Mouse (Mus musculus): ENCODE measurements around the gene Slc25a19. TPM values are rescaled to one million over a fixed set of nuclear protein-coding genes. Genes with fewer than 3 reads are reported as not detected.

Gene Slc25a19
- polyA plus RNA-seq, 1 experiment from 2014 or later = 42.1 TPM

DNA sequence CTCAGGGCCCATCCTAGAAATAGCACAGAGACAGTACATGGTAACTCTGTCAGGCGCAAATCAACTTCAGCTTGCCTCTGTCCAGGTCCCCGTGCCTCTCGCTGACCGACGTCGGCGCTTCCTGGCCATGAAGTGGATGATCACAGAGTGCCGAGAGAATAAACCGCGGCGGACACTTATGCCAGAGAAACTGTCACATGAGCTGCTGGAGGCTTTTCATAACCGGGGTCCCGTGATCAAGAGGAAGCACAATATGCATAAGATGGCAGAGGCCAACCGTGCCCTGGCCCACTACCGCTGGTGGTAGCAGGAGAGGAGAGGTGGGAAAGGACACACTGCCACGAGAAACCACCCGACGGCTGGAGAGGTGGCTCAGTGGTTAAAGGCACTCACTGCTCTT, 21.4 kb downstream of the Slc25a19 start:
- no peak for ATAC-seq (ENCODE audit: insufficient number of reproducible peaks, low FRiP score)
- Histone ChIP-seq H3K9me3 (replicated peaks) (no peaks in the 10 kb centered on the region), H3K27ac (ENCODE audit: poor library complexity, severe bottlenecking) (no peak overlapping the region), H3K36me3 (peaks cover 50% of the 10 kb centered on the region), H3K9ac (no peak overlapping the region), H3K4me1 (replicated peaks) (peaks cover 27% of the 10 kb centered on the region), H3K4me2 (no peak overlapping the region), H3K27me3 (replicated peaks) (no peaks in the 10 kb centered on the region), H3K4me3 (no peak overlapping the region)
- 91% methylated on average over 18 of the region's 18 CpGs for WGBS

- no peaks in the 10 kb centered on the region for H3K9me3 ChIP-seq (replicated peaks)
- H3K4me3 ChIP-seq = peak overlapping the region; percentile 89
- peaks cover 47% of the 10 kb centered on the region for H3K4me1 ChIP-seq (replicated peaks)
- H3K27ac ChIP-seq (ENCODE audit: poor library complexity, severe bottlenecking) = peak overlapping the region; percentile 84
- peak overlapping the region; percentile 93 for H3K9ac ChIP-seq
- whole genome bisulfite sequencing = under 1% methylated on average over 26 of the region's 26 CpGs
- H3K27me3 ChIP-seq (replicated peaks) = no peaks in the 10 kb centered on the region
- peak overlapping the region; percentile 94 for H3K4me2 ChIP-seq
- peaks cover 56% of the 10 kb centered on the region for H3K36me3 ChIP-seq
- ATAC-seq (ENCODE audit: insufficient number of reproducible peaks, low FRiP score) = peak; percentile 9; the same call in 1 of the 2 replicates
Observed at GRCm38 (mm10) chr11:115604304-115604696, 23.8 kb downstream of the Slc25a19 start.

GRCm38 (mm10) chr11:115603476-115604303, 24.4 kb downstream of the Slc25a19 start, which contains the start of the genes Mrps7 and Gga3:
Gene Mrps7, plus strand, starts transcription at chr11:115603925.
Gene Gga3, minus strand, starts transcription at chr11:115604051.
- H3K4me1 ChIP-seq (replicated peaks) = peaks cover 47% of the 10 kb centered on the region
- no peaks in the 10 kb centered on the region for H3K27me3 ChIP-seq (replicated peaks)
- peak; percentile 98 for ATAC-seq (ENCODE audit: insufficient number of reproducible peaks, low FRiP score)
- H3K27ac ChIP-seq (ENCODE audit: poor library complexity, severe bottlenecking) = peak within 1 kb of the TSS; percentile 84
- peak within 1 kb of the TSS; percentile 93 for H3K9ac ChIP-seq
- peak within 1 kb of the TSS; percentile 89 for H3K4me3 ChIP-seq
- H3K4me2 ChIP-seq = peak within 1 kb of the TSS; percentile 94
- H3K36me3 ChIP-seq = peaks cover 54% of the 10 kb centered on the region
- H3K9me3 ChIP-seq (replicated peaks) = no peaks in the 10 kb centered on the region
- under 1% methylated on average over 87 of the region's 93 CpGs for WGBS

DNA sequence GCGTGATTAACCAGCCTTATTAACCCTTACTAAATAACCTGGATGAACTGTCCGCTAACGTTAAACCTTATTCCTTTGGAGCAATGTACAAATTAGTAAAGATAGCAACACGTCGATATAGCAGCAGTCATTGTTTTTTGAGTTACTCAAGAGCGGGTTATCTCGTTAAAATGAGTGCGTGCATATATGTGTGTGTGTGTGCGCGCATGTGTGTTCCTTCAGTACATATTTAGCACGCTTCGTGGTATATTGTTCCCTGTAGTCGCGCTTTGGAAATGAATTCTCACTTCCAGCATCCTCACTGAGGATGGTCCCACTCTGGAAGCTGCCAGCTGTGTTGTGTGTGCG, 25.0 kb downstream of the Slc25a19 start:
- no peaks in the 10 kb centered on the region for H3K27me3 ChIP-seq (replicated peaks)
- 6% methylated on average over 15 of the region's 15 CpGs for WGBS
- peak overlapping the region; percentile 89 for H3K4me3 ChIP-seq
- ATAC-seq (ENCODE audit: insufficient number of reproducible peaks, low FRiP score) = no peak
- peak overlapping the region; percentile 84 for H3K27ac ChIP-seq (ENCODE audit: poor library complexity, severe bottlenecking)
- H3K9me3 ChIP-seq (replicated peaks) = no peaks in the 10 kb centered on the region
- H3K9ac ChIP-seq = peak overlapping the region; percentile 93
- peak overlapping the region; percentile 94 for H3K4me2 ChIP-seq
- peaks cover 47% of the 10 kb centered on the region for H3K4me1 ChIP-seq (replicated peaks)
- H3K36me3 ChIP-seq = peaks cover 53% of the 10 kb centered on the region

DNA sequence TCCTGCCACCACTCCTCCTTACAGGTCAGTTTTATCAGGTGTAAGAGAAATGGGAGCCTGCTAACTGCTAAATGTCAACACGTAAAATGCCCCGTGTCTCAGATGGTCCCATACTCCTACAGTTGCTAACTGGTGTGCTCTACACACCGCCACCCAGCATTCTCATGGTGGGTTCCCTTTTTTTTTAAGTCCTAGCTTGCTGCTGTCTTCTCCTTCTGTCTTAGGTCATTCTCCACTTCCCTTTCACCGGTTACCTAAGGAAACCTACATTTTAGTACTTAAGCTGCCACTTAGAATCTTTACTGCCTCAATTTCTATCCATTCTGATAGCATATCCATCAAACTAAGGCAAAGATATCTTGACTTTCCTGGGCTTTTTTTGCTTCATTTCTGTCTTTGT, 26.9 kb downstream of the Slc25a19 start:
- no peak overlapping the region for H3K4me3 ChIP-seq
- 53% methylated on average over 4 of the region's 4 CpGs for WGBS
- H3K27ac ChIP-seq (ENCODE audit: poor library complexity, severe bottlenecking) = no peak overlapping the region
- H3K36me3 ChIP-seq = peaks cover 50% of the 10 kb centered on the region
- H3K9me3 ChIP-seq (replicated peaks) = no peaks in the 10 kb centered on the region
- no peak for ATAC-seq (ENCODE audit: insufficient number of reproducible peaks, low FRiP score)
- peak overlapping the region; percentile 15; the same call in 1 of the 2 replicates for H3K4me2 ChIP-seq
- no peaks in the 10 kb centered on the region for H3K27me3 ChIP-seq (replicated peaks)
- H3K9ac ChIP-seq = no peak overlapping the region
- peaks cover 47% of the 10 kb centered on the region for H3K4me1 ChIP-seq (replicated peaks)

DNA sequence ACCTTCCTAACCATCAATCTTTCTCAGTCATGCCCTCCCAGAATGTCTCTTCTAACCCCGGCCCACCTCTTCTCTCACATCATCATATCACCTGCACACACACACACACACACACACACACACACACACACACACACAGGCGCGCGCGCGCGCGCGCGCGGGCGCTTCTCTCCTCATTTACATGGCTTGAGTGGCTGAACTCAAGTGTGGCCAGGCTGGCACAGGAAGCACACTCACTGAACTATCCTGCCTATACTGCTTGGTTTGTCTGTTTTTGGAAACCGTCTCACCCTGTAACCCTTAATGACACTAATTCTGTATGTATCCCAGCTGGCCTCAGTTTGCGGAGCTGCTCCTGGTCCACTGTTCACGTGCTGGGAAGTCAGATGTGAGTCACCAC, 27.4 kb downstream of the Slc25a19 start:
- no peaks in the 10 kb centered on the region for H3K9me3 ChIP-seq (replicated peaks)
- H3K27me3 ChIP-seq (replicated peaks) = no peaks in the 10 kb centered on the region
- H3K4me3 ChIP-seq = no peak overlapping the region
- WGBS = 85% methylated on average over 15 of the region's 15 CpGs
- ATAC-seq (ENCODE audit: insufficient number of reproducible peaks, low FRiP score) = no peak
- peak overlapping the region; percentile 15; the same call in 1 of the 2 replicates for H3K4me2 ChIP-seq
- no peak overlapping the region for H3K27ac ChIP-seq (ENCODE audit: poor library complexity, severe bottlenecking)
- H3K9ac ChIP-seq = no peak overlapping the region
- peaks cover 50% of the 10 kb centered on the region for H3K36me3 ChIP-seq
- H3K4me1 ChIP-seq (replicated peaks) = peaks cover 47% of the 10 kb centered on the region

DNA sequence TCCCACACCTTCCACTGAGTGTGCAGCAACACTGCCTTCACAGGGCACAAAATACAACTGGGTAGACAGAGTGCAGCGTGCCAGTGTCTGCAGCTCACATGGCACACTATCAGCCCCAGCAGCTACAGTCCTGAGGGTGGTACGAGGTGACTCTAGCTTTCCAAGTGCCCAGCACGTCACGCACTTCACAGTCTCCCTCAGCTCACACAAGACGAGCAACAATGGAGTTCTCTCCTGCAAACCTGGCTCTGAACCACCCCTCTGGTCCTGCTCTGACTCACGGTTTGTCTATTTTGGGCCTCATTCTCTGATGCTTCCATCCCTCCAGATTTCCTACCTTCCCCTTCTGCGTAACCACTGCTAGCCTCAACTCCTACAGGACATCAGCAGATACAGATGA, 28.4 kb downstream of the Slc25a19 start:
- ATAC-seq (ENCODE audit: insufficient number of reproducible peaks, low FRiP score) = no peak
- Histone ChIP-seq H3K27me3 (replicated peaks) (no peaks in the 10 kb centered on the region), H3K9ac (no peak overlapping the region), H3K4me1 (replicated peaks) (peaks cover 37% of the 10 kb centered on the region), H3K4me3 (no peak overlapping the region), H3K9me3 (replicated peaks) (no peaks in the 10 kb centered on the region), H3K27ac (ENCODE audit: poor library complexity, severe bottlenecking) (no peak overlapping the region), H3K36me3 (peaks cover 51% of the 10 kb centered on the region), H3K4me2 (no peak overlapping the region)
- WGBS = 83% methylated on average over 7 of the region's 7 CpGs

DNA sequence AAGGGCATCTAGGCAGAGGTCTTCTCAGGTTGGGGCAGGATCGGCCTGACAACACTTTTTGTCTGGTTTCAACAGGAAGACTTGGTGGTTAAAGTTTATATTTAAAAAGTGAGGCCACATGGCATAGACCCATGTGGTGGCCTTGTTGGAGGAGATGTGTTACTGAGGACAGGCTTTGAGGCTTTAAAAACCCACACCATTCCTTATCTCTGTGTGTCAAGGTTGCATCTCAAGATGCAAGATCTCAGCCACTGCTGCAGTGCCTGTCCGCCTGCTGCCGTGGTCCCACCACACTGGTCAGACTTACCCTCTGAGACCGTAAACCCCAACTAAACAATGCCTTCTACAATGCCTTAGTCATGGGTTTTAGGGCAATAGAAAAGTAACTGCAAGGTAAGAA, 29.8 kb downstream of the Slc25a19 start:
- H3K27ac ChIP-seq (ENCODE audit: poor library complexity, severe bottlenecking) = no peak overlapping the region
- ATAC-seq (ENCODE audit: insufficient number of reproducible peaks, low FRiP score) = no peak
- 92% methylated on average over 4 of the region's 4 CpGs for WGBS
- H3K9me3 ChIP-seq (replicated peaks) = no peaks in the 10 kb centered on the region
- peaks cover 34% of the 10 kb centered on the region for H3K4me1 ChIP-seq (replicated peaks)
- H3K4me3 ChIP-seq = no peak overlapping the region
- peaks cover 65% of the 10 kb centered on the region for H3K36me3 ChIP-seq
- no peaks in the 10 kb centered on the region for H3K27me3 ChIP-seq (replicated peaks)
- H3K9ac ChIP-seq = no peak overlapping the region
- H3K4me2 ChIP-seq = no peak overlapping the region

DNA sequence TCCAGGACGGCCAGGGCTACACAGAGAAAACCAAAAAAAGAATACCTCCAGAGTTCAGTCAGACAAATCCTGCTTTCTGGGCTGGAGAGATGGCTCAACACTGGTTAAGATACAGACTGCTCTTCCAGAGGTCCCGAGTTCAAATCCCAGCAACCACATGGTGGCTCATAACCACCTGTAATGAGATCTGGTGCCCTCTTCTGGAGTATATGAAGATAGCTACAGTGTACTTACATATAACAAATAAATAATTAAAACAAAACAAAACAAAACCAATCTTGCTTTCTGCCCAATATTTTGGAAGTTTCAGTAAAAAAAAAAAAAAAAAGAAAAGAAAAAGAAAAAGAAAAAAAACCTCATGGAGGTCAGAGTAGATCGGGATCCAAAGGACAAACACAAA, 32.9 kb downstream of the Slc25a19 start:
- ATAC-seq (ENCODE audit: insufficient number of reproducible peaks, low FRiP score) = no peak
- H3K4me3 ChIP-seq = no peak overlapping the region
- no peak overlapping the region for H3K4me2 ChIP-seq
- H3K4me1 ChIP-seq (replicated peaks) = peaks cover 7% of the 10 kb centered on the region; the same call in 1 of the 2 replicates
- peaks cover 84% of the 10 kb centered on the region for H3K36me3 ChIP-seq
- no peaks in the 10 kb centered on the region for H3K9me3 ChIP-seq (replicated peaks)
- H3K9ac ChIP-seq = no peak overlapping the region
- H3K27ac ChIP-seq (ENCODE audit: poor library complexity, severe bottlenecking) = no peak overlapping the region
- H3K27me3 ChIP-seq (replicated peaks) = no peaks in the 10 kb centered on the region
- WGBS = 91% methylated on average over 3 of the region's 3 CpGs

DNA sequence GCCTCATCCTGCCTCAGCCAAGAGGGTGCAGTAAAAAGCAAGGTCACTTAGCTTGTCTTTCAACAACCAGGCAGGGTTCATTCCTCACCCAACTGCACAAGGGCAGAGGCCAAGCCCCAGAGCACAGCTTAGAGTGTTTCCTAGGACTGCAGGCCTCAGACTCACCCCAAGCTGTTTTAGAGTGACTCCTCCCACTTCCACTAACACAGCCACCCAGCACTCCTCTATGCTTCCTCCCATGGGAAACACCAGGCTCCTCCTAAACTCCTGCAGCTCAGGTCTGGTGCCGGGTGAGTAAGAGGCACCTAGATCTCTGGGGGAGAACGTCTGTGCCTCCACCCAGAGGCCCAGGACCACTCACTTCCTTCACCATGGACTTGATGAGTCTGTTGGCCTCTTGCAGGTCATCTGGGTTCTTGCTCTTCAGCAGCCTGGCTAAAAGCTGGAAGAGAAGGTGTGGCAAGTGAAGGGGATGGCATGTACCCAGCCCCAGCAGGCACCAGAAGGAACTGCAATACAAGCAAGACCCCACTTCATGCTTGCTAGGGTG, 37.5 kb downstream of the Slc25a19 start:
- Histone ChIP-seq H3K36me3 (peaks cover 92% of the 10 kb centered on the region), H3K27ac (ENCODE audit: poor library complexity, severe bottlenecking) (no peak overlapping the region), H3K4me2 (no peak overlapping the region), H3K9me3 (replicated peaks) (no peaks in the 10 kb centered on the region), H3K27me3 (replicated peaks) (no peaks in the 10 kb centered on the region), H3K4me3 (no peak overlapping the region), H3K9ac (no peak overlapping the region), H3K4me1 (replicated peaks) (no peaks in the 10 kb centered on the region)
- WGBS = 80% methylated on average over 2 of the region's 2 CpGs
- ATAC-seq (ENCODE audit: insufficient number of reproducible peaks, low FRiP score) = no peak

DNA sequence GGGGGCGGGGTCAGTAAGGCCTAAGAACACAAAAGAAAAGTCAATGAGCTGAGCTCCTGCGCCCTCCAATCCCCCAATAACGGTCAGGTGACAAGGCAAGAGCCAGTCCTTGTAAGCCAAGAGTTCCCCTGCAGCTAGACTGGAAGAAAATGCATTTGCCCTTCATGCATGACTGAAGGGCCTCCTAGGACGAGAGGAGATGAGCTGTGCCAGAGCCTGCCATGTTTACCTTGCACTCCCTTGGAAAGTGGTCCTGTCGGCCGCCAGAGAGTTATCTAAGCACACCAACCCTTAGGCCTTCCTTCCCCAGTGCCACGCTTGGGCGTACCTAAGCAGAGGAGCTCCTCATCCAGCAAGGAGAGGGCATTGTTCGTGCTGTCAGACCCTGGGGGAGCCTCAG, 40.1 kb downstream of the Slc25a19 start:
- no peak for ATAC-seq (ENCODE audit: insufficient number of reproducible peaks, low FRiP score)
- H3K4me3 ChIP-seq = no peak overlapping the region
- H3K27me3 ChIP-seq (replicated peaks) = no peaks in the 10 kb centered on the region
- H3K9me3 ChIP-seq (replicated peaks) = no peaks in the 10 kb centered on the region
- H3K4me2 ChIP-seq = no peak overlapping the region
- H3K36me3 ChIP-seq = peaks cover 94% of the 10 kb centered on the region
- WGBS = 86% methylated on average over 9 of the region's 9 CpGs
- H3K4me1 ChIP-seq (replicated peaks) = no peaks in the 10 kb centered on the region
- H3K27ac ChIP-seq (ENCODE audit: poor library complexity, severe bottlenecking) = no peak overlapping the region
- H3K9ac ChIP-seq = no peak overlapping the region

All from heart, embryonic 12.5 days (tissue).